Mouse (Mus musculus): ENCODE data around the gene Stfa1. TPM values are rescaled to one million over a fixed set of nuclear protein-coding genes. Genes with fewer than 3 reads are reported as not detected.

The Stfa1 gene
- polyA plus RNA-seq (2012; rRNA removed) = 604 and 855 TPM in 2 replicates

GRCm38 (mm10) chr16:36276796-36277195 lies at the start of gene Stfa1:
Gene Stfa1 (plus strand): TSS chr16:36276951.

GRCm38 (mm10) chr16:36334232-36334631 lies 57.5 kb downstream of the Stfa1 start, which contains the start of gene BC117090:
Gene BC117090 (minus strand): TSS chr16:36334332.

Other genes with a start within 250 kb of the Stfa1 start
- gene Wdr5b, start 235.8 kb upstream of the Stfa1 start, polyA plus RNA-seq (2012; rRNA removed) = 2.0 and 2.1 TPM in 2 replicates
- 94.7 and 102 TPM in 2 replicates for gene Fam162a, start 205.4 kb upstream of the Stfa1 start, polyA plus RNA-seq (2012; rRNA removed)
- 54.7 and 63.5 TPM in 2 replicates for gene Ccdc58, start 205.3 kb upstream of the Stfa1 start, polyA plus RNA-seq (2012; rRNA removed)
- not detected in 2 replicates for gene Csta1, start 145.7 kb upstream of the Stfa1 start, polyA plus RNA-seq (2012; rRNA removed)
- gene Stfa2l1, start 120.1 kb upstream of the Stfa1 start, polyA plus RNA-seq (2012; rRNA removed) = 413 and 598 TPM in 2 replicates
- gene Gm5483, start 92.7 kb upstream of the Stfa1 start, polyA plus RNA-seq (2012; rRNA removed) = 775 and 1,146 TPM in 2 replicates
- 10.4 and 17.3 TPM in 2 replicates for gene Gm5416, start 66.5 kb upstream of the Stfa1 start, polyA plus RNA-seq (2012; rRNA removed)
- gene 2010005H15Rik, start 55.5 kb upstream of the Stfa1 start, polyA plus RNA-seq (2012; rRNA removed) = 97.2 and 148 TPM in 2 replicates
- 4.0 and 6.3 TPM in 2 replicates for gene BC117090, start 57.4 kb downstream of the Stfa1 start, polyA plus RNA-seq (2012; rRNA removed)
- 533 and 736 TPM in 2 replicates for gene BC100530, start 90.8 kb downstream of the Stfa1 start, polyA plus RNA-seq (2012; rRNA removed)
- gene Stfa2, start 131.5 kb downstream of the Stfa1 start, polyA plus RNA-seq (2012; rRNA removed) = 252 and 335 TPM in 2 replicates
- gene Stfa3, start 178.4 kb downstream of the Stfa1 start, polyA plus RNA-seq (2012; rRNA removed) = 441 and 635 TPM in 2 replicates